Mouse (Mus musculus): ENCODE results near the gene Rbfox3. TPM values are rescaled to one million over a fixed set of nuclear protein-coding genes. Genes with fewer than 3 reads are reported as not detected.

The Rbfox3 gene
- total and polyA plus RNA-seq, 2 experiments from 2014 or later = 60.3 to 73.3 TPM

GRCm38 (mm10) chr11:118467441-118468035 is 443.9 kb downstream of the Rbfox3 start:
- no peak for DNase-seq (ENCODE audit: low spot score)
- Histone ChIP-seq H3K27me3 (ENCODE audit: insufficient read depth, low read length) (no peaks in the 10 kb centered on the region), H3K27ac (ENCODE audit: low read depth, low read length) (no peak overlapping the region), H3K9me3 (ENCODE audit: low read length) (no peaks in the 10 kb centered on the region), H3K4me1 (ENCODE audit: insufficient read depth, low read length) (no peaks in the 10 kb centered on the region), H3K4me3 (ENCODE audit: low read depth, low read length) (no peak overlapping the region), H3K36me3 (ENCODE audit: insufficient read depth, low read length) (no peaks in the 10 kb centered on the region), H3K9ac (replicated peaks; ENCODE audit: low read length, poor library complexity, severe bottlenecking) (no peak overlapping the region), H3K4me2 (ENCODE audit: low read depth, low read length, poor library complexity, severe bottlenecking) (no peak overlapping the region)
- TF ChIP-seq CTCF (IDR thresholded peaks at IDR 0.05) = no peak
- WGBS = 35% methylated on average over 10 of the region's 11 CpGs
- ATAC-seq (ENCODE audit: low FRiP score) = no peak

- H3K4me2 ChIP-seq (ENCODE audit: low read depth, low read length, poor library complexity, severe bottlenecking) = no peak overlapping the region
- no peaks in the 10 kb centered on the region for H3K36me3 ChIP-seq (ENCODE audit: insufficient read depth, low read length)
- no peaks in the 10 kb centered on the region for H3K27me3 ChIP-seq (ENCODE audit: insufficient read depth, low read length)
- H3K9me3 ChIP-seq (ENCODE audit: low read length) = no peaks in the 10 kb centered on the region
- no peak overlapping the region for H3K27ac ChIP-seq (ENCODE audit: low read depth, low read length)
- no peak for ATAC-seq (ENCODE audit: low FRiP score)
- DNase-seq (ENCODE audit: low spot score) = no peak
- peak; percentile 69 for TF ChIP-seq CTCF (IDR thresholded peaks at IDR 0.05)
- H3K9ac ChIP-seq (replicated peaks; ENCODE audit: low read length, poor library complexity, severe bottlenecking) = no peak overlapping the region
- H3K4me1 ChIP-seq (ENCODE audit: insufficient read depth, low read length) = no peaks in the 10 kb centered on the region; the same call in 1 of the 2 replicates
- no peak overlapping the region for H3K4me3 ChIP-seq (ENCODE audit: low read depth, low read length)
- 59% methylated on average over 6 of the region's 6 CpGs for WGBS
Measured at GRCm38 (mm10) chr11:118460280-118460679, 451.1 kb downstream of the Rbfox3 start.

- no peak overlapping the region for H3K4me2 ChIP-seq (ENCODE audit: low read depth, low read length, poor library complexity, severe bottlenecking)
- DNase-seq (ENCODE audit: low spot score) (no peak), ATAC-seq (ENCODE audit: low FRiP score) (no peak)
- no peaks in the 10 kb centered on the region; the same call in 1 of the 2 replicates for H3K4me1 ChIP-seq (ENCODE audit: insufficient read depth, low read length)
- H3K4me3 ChIP-seq (ENCODE audit: low read depth, low read length) = no peak overlapping the region
- no peaks in the 10 kb centered on the region for H3K9me3 ChIP-seq (ENCODE audit: low read length)
- no peaks in the 10 kb centered on the region for H3K27me3 ChIP-seq (ENCODE audit: insufficient read depth, low read length)
- WGBS = 84% methylated on average over 4 of the region's 4 CpGs
- no peak for TF ChIP-seq CTCF (IDR thresholded peaks at IDR 0.05)
- no peak overlapping the region for H3K27ac ChIP-seq (ENCODE audit: low read depth, low read length)
- H3K9ac ChIP-seq (replicated peaks; ENCODE audit: low read length, poor library complexity, severe bottlenecking) = no peak overlapping the region
- H3K36me3 ChIP-seq (ENCODE audit: insufficient read depth, low read length) = no peaks in the 10 kb centered on the region
Measured at GRCm38 (mm10) chr11:118459536-118459935, 451.9 kb downstream of the Rbfox3 start.

- 69% methylated on average over 8 of the region's 8 CpGs for WGBS
- DNase-seq (ENCODE audit: low spot score) = no peak
- H3K9ac ChIP-seq (replicated peaks; ENCODE audit: low read length, poor library complexity, severe bottlenecking) = no peak overlapping the region
- ATAC-seq (ENCODE audit: low FRiP score) = no peak
- H3K4me2 ChIP-seq (ENCODE audit: low read depth, low read length, poor library complexity, severe bottlenecking) = no peak overlapping the region
- H3K36me3 ChIP-seq (ENCODE audit: insufficient read depth, low read length) = no peaks in the 10 kb centered on the region
- H3K4me3 ChIP-seq (ENCODE audit: low read depth, low read length) = no peak overlapping the region
- no peaks in the 10 kb centered on the region; the same call in 1 of the 2 replicates for H3K4me1 ChIP-seq (ENCODE audit: insufficient read depth, low read length)
- TF ChIP-seq CTCF (IDR thresholded peaks at IDR 0.05) = no peak
- no peaks in the 10 kb centered on the region for H3K27me3 ChIP-seq (ENCODE audit: insufficient read depth, low read length)
- H3K9me3 ChIP-seq (ENCODE audit: low read length) = no peaks in the 10 kb centered on the region
- H3K27ac ChIP-seq (ENCODE audit: low read depth, low read length) = no peak overlapping the region
Measured at GRCm38 (mm10) chr11:118459051-118459450, 452.3 kb downstream of the Rbfox3 start.

GRCm38 (mm10) chr11:118456937-118457336 is 454.5 kb downstream of the Rbfox3 start:
- Histone ChIP-seq H3K36me3 (ENCODE audit: insufficient read depth, low read length) (no peaks in the 10 kb centered on the region), H3K9ac (replicated peaks; ENCODE audit: low read length, poor library complexity, severe bottlenecking) (no peak overlapping the region), H3K27me3 (ENCODE audit: insufficient read depth, low read length) (no peaks in the 10 kb centered on the region), H3K9me3 (ENCODE audit: low read length) (no peaks in the 10 kb centered on the region), H3K4me2 (ENCODE audit: low read depth, low read length, poor library complexity, severe bottlenecking) (no peak overlapping the region), H3K4me3 (ENCODE audit: low read depth, low read length) (no peak overlapping the region), H3K4me1 (ENCODE audit: insufficient read depth, low read length) (no peaks in the 10 kb centered on the region; the same call in 1 of the 2 replicates), H3K27ac (ENCODE audit: low read depth, low read length) (no peak overlapping the region)
- WGBS = 77% methylated on average over 11 of the region's 11 CpGs
- DNase-seq (ENCODE audit: low spot score) (no peak), ATAC-seq (ENCODE audit: low FRiP score) (no peak)
- TF ChIP-seq CTCF (IDR thresholded peaks at IDR 0.05) = no peak

- ATAC-seq (ENCODE audit: low FRiP score) = no peak
- no peaks in the 10 kb centered on the region for H3K36me3 ChIP-seq (ENCODE audit: insufficient read depth, low read length)
- no peak overlapping the region for H3K27ac ChIP-seq (ENCODE audit: low read depth, low read length)
- no peaks in the 10 kb centered on the region for H3K9me3 ChIP-seq (ENCODE audit: low read length)
- H3K4me3 ChIP-seq (ENCODE audit: low read depth, low read length) = no peak overlapping the region
- DNase-seq (ENCODE audit: low spot score) = no peak
- H3K27me3 ChIP-seq (ENCODE audit: insufficient read depth, low read length) = no peaks in the 10 kb centered on the region
- no peak for TF ChIP-seq CTCF (IDR thresholded peaks at IDR 0.05)
- no peak overlapping the region for H3K4me2 ChIP-seq (ENCODE audit: low read depth, low read length, poor library complexity, severe bottlenecking)
- 81% methylated on average over 6 of the region's 6 CpGs for WGBS
- H3K4me1 ChIP-seq (ENCODE audit: insufficient read depth, low read length) = no peaks in the 10 kb centered on the region
- H3K9ac ChIP-seq (replicated peaks; ENCODE audit: low read length, poor library complexity, severe bottlenecking) = no peak overlapping the region
Measured at GRCm38 (mm10) chr11:118455788-118456187, 455.6 kb downstream of the Rbfox3 start.
